Mouse (Mus musculus) c-Kit-positive CD71-negative TER-119-negative erythroid progenitor cells, embryonic 14.5 days (primary cell): ENCODE data around the gene 2010315B03Rik.
"Not testable (repeated sequence)": the region's sequence is repeated elsewhere in the genome, so short reads cannot be mapped to it uniquely, and the experiment has no call there.

Experiments
- DNase-seq: peaks from one replicate; pipeline ENCODE4 v3.0.0-alpha.2; 2013; ENCODE audit warnings: low read depth

The 2010315B03Rik gene

DNA sequence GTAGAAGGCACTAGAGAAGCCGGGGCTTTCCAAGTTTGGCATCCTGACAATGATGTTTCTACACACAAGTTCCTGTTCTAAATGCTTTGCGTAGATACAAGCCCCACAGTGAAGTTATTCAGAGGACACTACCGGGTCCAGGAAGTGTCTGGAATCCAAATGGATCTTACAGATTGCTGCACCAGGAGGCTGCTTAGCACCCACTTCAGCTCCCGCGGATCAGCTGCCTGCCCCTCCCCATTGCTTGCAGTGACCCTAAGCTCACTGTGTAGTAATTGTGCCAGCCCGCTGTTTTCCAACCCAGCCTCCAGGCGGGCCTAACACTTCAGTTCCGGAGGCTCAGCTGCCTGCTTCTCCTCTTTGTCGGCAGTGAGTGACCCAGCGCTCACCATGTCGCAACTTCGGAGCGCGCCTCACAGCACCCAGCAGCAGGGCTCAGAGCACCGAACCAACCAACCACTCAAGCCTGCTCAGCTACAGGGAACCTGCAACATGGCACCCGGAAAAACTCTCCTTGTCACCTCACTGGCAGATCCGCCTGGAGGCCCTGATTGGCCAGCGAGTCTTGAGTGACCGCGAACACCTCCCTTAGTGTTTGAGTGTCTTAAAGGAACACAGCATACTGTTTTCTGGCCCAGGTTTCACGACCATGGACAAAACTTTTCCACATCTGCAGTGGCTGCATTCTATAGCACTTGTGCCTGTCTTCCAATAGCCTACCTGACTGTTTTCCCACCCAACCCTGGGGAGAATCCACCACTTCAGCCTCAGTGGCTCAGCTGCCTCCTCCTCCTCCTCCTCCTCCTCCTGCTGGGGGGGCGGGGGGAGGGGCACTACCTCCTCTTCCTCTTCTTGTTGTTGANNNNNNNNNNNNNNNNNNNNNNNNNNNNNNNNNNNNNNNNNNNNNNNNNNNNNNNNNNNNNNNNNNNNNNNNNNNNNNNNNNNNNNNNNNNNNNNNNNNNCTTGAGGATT, at the start of gene 2010315B03Rik:
TSS of gene 2010315B03Rik (minus strand) at position 526 of the 972 bp plus-strand sequence.
- DNase-seq: peak; percentile 77

DNA sequence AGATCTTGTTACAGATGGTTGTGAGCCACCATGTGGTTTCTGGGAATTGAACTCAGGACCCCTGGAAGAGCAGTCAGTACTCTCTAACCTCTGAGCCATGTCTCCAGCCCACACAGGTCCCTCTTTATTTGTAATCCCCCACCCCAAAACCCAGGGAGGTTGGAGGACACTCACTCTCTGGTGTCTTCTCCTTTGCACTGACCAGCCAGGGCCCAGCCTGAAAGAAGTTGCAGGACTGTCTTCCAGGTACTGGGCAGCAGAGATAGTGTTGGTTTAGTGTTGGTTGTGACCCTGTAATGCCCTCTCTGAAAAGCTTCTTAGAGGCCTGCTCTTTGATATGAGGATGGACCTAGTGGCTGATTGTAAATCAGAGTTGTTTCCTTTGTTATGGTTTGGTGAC, 994 bp downstream of the 2010315B03Rik start:
- DNase-seq: no peak

DNA sequence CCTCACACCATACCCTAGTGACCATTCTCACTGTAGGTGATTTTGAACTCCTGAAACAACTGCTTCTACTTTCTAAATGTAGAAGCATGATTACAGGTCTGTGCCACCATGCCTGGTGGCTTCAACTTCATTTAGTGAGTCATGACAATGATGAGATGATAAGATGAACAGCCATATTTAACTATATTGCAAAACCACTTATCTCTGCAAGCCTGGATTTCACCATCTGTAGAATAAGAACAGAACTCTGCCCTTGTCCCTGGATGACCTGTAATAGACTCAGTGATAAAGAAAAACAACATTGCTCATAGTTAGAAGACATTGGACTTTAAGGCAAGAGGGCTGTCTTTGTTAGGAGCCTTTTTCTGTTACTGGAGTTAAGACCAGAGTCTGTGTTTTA, 24.2 kb downstream of the 2010315B03Rik start:
- DNase-seq: no peak

- peak; percentile 71 for DNase-seq
Measured at GRCm38 (mm10) chr9:124281912-124282686, 30.4 kb downstream of the 2010315B03Rik start.

GRCm38 (mm10) chr9:124281448-124281791, 31.1 kb downstream of the 2010315B03Rik start:
- no peak for DNase-seq

DNA sequence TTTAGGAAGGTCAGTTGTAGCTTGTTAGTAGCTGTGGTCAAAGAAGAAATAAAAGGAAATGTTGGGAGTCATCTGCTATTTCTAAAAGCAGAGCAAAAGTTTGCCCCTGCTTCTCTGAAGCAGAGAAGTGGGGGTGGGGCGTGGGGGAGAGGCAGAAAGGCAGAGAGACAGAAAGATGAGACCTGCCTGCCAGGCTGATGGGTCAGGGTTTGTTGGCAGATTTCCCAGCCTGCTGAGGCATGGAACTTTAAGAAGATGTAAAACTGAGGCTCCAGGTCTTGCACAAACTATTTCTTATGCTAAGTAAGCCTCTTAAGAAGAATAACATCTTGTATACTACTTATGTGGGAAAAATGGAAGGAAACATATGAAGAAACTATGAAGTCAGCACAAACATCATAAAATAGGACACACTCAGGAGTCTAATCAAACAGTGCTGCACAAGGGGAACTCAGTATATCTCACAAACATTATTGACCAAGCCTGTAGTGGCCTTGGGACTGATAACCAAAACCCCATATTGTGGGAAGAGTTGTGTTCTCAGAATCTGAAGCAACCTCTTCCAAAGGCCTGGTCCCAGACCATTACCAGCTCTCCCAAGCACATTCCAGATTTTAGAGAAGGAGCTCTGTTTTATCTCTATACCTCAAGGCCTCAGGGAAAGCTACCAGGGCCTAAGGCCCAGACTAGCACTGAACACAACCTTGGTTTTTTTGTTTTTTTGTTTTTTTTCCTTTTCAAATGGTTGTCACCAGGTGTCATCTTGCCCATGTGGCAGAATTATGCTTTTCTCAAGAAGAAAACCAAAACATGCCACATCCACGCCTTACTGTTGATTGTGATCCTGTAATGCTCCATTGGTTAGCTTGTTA, 31.7 kb downstream of the 2010315B03Rik start:
- no peak for DNase-seq

DNA sequence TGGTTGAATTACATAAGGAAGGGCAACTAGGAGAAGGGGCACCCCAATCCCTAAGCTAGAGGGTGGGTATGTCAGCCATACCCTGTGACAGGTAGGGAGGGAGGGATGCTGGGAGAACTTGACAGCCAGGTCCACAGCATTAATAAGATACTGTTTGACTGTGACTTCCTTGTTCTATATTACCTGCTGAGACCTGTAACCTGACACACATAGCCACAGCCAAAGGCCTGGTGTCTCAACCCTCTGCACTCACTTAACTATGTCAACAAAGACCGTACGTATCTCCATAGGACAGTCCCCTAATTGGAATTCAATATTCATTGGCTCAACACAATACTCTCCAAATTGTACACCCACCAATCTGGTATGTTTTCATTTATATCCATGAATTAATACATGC, 33.2 kb downstream of the 2010315B03Rik start:
- no peak for DNase-seq

DNA sequence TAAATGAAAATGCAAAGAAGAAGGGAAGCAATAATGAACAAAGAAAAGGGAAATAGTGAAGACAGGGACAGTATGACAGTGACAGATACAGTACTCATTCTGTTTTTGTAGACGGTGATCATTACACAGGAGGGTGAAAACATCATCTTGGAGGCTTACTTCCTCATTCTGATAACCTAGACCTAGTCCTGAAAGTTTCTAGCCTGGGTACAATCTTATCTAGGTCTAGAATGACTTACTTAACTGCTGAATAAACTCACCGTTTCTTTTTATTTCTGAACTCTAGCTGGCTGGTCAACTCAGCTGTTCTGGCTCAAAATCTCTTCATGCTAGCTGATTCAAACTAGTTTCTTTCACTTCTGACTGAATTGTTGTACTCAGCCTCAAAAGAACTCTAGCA, 37.4 kb downstream of the 2010315B03Rik start:
- DNase-seq: no peak

DNA sequence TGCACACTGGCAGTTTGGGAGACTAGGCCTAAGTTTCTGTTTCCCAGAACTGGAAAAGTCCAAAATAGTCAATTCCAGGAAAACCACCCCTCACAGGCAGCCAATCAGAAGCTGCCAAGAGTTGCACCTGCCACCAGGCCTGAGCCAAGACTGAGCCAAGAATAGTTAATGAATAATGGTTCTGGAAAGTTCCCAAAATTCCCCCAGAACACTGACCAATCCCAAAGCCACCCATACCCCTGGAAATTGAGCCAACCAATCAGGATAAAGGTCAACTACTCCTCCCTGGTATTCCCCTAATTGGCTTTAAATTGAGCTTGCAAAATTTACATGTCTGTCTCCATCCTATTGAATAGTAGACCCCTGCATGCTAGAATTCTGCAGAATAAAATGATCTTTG, 39.3 kb downstream of the 2010315B03Rik start:
- no peak for DNase-seq

DNA sequence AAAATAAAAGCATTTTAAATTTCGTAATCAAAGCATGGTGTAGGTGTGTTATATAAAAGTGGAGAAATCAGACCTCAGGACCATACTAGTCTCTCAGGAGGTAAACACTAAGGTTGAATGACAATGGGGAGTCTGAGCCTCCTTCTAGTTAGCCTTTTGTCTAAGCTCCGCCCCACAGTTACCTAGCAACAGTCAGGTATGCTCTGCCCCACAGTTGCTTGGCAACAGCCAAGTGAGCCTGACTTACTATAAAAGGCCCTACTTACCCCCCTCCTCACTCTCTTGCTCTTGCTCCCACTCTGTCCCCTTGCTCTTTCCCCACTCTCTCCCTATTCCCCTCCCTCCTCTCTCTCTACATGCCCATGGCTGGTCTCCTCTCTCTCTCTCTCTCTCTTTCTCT, 44.6 kb downstream of the 2010315B03Rik start:
- no peak for DNase-seq

DNA sequence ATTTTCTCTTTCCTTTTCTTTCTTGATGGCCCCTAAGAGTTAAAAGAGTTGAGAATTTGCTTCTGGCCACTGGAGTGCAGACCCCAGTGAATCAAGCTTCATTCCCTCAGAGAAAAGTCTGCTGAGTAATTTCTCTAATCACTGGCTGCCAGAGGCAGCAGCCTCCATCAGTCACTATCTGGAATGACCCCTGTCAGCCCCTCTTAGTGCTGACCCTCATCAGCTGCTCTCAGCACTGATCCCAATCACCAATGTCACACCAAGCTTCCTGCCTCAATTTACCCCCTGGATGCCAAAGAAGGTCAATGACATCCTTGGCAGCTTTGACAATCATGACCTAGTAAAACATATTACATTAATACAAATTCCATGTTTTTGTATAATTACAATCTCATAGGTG, 45.0 kb downstream of the 2010315B03Rik start:
- DNase-seq: no peak

DNA sequence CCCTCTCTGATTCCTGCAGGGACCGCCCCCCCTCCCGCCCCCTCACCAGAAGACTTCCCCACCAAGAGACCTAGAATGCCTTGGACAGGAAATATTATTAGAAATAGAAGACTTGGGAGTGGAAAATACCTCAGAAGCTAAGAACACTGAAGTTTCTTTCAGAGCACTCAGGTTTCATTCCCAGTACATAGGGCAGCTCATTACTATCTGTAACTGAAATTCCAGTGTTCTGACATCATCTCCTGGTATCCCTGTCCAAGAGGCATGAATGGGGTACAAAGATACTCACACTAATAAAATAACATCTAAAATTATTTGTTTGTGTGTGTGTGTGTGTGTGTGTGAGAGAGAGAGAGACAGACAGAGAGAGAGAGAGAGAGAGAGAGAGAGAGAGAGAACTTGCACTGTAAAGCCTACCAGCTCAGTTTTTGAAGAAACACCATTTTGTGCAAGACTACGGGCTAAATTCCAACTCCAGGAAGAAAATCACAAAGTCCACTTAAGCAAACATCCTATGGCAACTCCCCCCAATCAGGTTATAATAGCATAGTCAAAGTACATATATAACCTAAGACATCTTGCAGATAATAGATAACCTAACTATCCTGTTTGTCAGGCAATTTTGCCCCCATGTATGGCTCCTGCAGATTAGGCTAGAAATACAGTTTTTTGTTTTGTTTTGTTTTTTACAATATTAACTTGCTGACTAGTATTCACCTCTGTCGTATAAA, 49.3 kb downstream of the 2010315B03Rik start:
- DNase-seq: no peak

DNA sequence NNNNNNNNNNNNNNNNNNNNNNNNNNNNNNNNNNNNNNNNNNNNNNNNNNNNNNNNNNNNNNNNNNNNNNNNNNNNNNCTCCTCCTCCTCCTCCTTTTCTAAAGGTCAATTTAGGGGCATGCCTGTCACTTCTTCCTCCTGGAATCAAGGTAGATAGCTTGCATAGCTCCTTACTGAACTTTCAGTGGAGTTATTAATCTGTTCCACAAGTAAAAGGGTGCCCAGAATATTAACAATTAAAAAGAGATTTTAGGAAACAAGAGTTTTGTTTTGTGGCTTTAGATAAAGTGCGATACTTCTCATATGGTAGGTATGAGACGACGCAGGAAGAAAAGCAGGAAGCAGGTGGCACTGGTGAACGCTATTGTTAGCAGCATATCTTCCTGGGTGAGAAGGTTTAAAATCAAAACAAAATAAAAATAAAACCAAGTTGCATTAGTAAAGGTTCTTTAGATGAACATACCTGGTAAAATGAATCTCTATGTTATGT, 54.4 kb downstream of the 2010315B03Rik start:
- no peak for DNase-seq

DNA sequence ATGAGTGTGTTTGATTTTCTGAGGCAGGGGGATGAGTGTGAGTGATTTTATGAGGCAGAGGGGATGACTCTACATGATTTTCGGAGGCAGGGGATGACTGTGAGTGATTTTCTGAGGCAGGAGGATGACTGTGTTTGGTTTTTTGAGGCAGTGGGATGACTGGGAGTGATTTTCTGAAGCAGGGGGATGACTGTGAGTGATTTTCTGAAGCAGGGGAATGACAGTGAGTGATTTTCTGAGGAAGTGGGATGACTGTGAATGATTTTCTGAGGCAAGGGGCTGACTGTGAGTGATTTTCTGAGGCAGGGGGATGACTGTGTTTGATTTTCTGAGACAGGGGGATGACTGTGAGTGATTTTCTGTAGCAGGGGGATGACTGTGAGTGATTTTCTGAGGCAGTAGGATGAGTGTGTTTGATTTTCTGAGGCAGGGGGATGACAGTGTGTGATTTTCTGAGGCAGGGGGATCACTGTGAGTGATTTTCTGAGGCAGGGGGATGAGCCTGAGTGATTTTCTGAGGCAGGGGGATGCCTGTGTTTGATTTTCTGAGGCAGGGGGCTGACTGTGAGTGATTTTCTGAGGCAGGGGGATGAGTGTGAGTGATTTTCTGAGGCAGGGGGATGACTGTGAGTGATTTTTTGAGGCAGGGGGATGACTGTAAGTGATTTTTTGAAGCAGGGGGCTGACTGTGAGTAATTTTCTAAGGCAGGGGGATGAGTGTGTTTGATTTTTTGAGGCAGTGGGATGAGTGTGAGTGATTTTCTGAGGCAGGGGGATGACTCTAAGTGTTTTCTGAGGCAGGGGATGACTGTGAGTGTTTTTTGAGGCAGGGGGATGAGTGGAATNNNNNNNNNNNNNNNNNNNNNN, 55.1 kb downstream of the 2010315B03Rik start:
- peak; percentile 86 for DNase-seq

- DNase-seq: not testable (repeated sequence)
Measured at GRCm38 (mm10) chr9:124256271-124257199, 56.0 kb downstream of the 2010315B03Rik start.

DNA sequence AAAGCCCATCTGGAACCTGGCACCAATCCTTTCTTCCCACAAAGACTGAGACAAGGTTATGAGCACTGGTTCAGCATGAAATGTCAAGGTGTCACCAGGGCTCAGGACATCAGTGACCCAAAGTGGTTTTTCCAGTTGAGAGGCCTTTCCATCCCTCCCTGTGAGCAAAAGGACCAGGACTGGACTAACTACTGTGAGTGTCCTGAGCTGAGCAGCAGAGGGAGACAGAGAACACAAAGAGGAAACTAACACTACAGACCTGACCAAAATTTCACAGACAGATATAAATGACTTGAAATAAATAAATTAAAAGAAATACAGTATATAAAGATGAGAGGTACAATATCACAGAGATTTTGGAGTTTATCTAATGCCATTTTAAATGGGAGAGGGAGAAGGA, 61.1 kb downstream of the 2010315B03Rik start:
- DNase-seq: no peak
